Mouse (Mus musculus) heart, embryonic 14.5 days (tissue): ENCODE data around the gene Synm. TPM values are rescaled to one million over a fixed set of nuclear protein-coding genes. Genes with fewer than 3 reads are reported as not detected.

Experiments used
- ATAC-seq: fragments of 200-750 bp; cut with Nextera tagmentation; 2 replicates; pipeline ENCODE4 v1.8.0; 2017; ENCODE audit warnings: low read depth, moderate TSS enrichment; ENCODE audit not compliant: insufficient number of reproducible peaks, insufficient read depth, low FRiP score
- H3K27ac ChIP-seq, 2 experiments: fragments of 200-500 bp in 1 of 2; fragments of 300-500 bp in 1 of 2; sonication (generic) in 1 of 2; replicated peaks in 1 of 2; 2 replicates each; pipeline ENCODE4 v1.5.1; 2012 to 2014; ENCODE audit warnings: low read depth in 2 of 2, low read length in 2 of 2, control low read depth in 1 of 2, mild to moderate bottlenecking in 1 of 2, mixed read lengths in 1 of 2; ENCODE audit not compliant: control insufficient read depth in 1 of 2, insufficient read depth in 1 of 2
- H3K27me3 ChIP-seq: fragments of 300-500 bp; sonication (generic); 2 replicates; pipeline ENCODE4 v1.6.1; 2014; ENCODE audit warnings: mild to moderate bottlenecking, low read length, control low read depth; ENCODE audit not compliant: control insufficient read depth, insufficient read depth
- H3K36me3 ChIP-seq: fragments of 300-500 bp; sonication (generic); 2 replicates; pipeline ENCODE4 v1.6.1; 2014; ENCODE audit warnings: mild to moderate bottlenecking, control low read depth, low read length, mixed read lengths; ENCODE audit not compliant: control insufficient read depth, insufficient read depth
- H3K4me1 ChIP-seq, 2 experiments: fragments of 200-500 bp in 1 of 2; fragments of 300-500 bp in 1 of 2; sonication (generic) in 1 of 2; 2 replicates each; pipeline ENCODE4 v1.6.1; 2012 to 2014; ENCODE audit warnings: low read length in 2 of 2, control low read depth in 1 of 2, mixed read lengths in 1 of 2; ENCODE audit not compliant: control insufficient read depth in 2 of 2, insufficient read depth in 2 of 2
- H3K4me2 ChIP-seq: fragments of 300-500 bp; sonication (generic); 2 replicates; pipeline ENCODE4 v1.6.1; 2014; ENCODE audit warnings: mild to moderate bottlenecking, low read length
- H3K4me3 ChIP-seq, 2 experiments: fragments of 200-500 bp in 1 of 2; fragments of 300-500 bp in 1 of 2; sonication (generic) in 1 of 2; 2 replicates each; pipeline ENCODE4 v1.5.1; 2012 to 2014; ENCODE audit warnings: low read length in 2 of 2, mild to moderate bottlenecking in 2 of 2, control low read depth in 1 of 2, low read depth in 1 of 2, moderate library complexity in 1 of 2; ENCODE audit not compliant: control insufficient read depth in 1 of 2, insufficient read depth in 1 of 2
- H3K9ac ChIP-seq: fragments of 300-500 bp; sonication (generic); 2 replicates; pipeline ENCODE4 v1.6.1; 2014; ENCODE audit warnings: mild to moderate bottlenecking, low read length
- H3K9me3 ChIP-seq: fragments of 300-500 bp; sonication (generic); 2 replicates; pipeline ENCODE4 v1.6.1; 2016; ENCODE audit warnings: low read length, control low read depth; ENCODE audit not compliant: control insufficient read depth
- WGBS: fragments of 180-500 bp; shearing (Covaris S2); extraction: QIAGEN DNeasy Blood & Tissue Kit; methylation state at CpG from one replicate; pipeline ENCODE4 v1.1.7; 2014; 5-methylcytosine and 5-hydroxymethylcytosine counted together
- polyA plus RNA-seq: library from polyadenylated mRNA; unstranded; fragments of >200 nt; fragmentation: Nextera tagmentation; extraction: Ambion mirVana; gene quantifications from 2 replicates; pipeline ENCODE4 v1.2.1, GENCODE M21; 2014

The Synm gene
- polyA plus RNA-seq, 1 experiment from 2014 or later: 2.5 TPM

DNA sequence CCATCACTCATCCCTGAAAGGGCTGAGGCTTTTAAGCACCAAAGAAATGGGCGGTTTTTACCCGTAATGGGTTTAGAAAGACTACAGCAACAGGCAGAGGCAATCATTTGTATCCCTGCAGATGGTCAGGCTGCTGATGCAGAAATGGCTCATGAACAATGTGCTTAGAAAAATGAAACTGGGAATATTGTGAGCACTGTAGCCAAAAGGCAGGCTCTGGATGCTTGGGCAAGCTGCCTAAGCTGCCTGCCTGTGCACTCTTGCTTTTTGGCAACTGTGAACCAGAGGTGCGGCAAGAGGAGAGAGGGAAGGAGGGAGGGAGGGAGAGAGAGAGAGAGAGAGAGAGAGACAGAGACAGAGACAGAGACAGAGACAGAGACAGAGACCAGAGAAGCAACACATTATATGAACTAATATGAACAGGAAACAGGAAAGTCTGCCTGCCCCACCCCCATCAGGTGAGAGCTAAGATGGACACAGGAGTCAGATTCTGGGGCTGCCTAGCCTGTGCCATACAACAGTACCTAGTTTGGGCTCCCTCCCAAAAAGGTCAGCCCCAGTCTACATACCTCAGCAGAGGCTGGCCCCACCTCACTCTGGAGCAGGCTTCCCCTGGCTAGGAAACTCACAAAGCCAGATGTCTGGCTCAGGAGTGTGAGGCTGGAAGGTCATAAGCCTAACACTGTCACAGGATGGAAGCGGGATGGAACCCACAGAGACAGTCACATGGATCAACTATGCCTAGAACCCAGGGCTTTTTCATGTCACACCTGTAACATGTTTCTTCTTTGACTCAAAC, 9.9 kb downstream of the Synm start:
- Histone ChIP-seq H3K9me3 (no peaks in the 10 kb centered on the region), H3K36me3 (no peaks in the 10 kb centered on the region), H3K4me2 (no peak overlapping the region), H3K4me3 (no peak overlapping the region), H3K27me3 (no peaks in the 10 kb centered on the region), H3K4me1 (no peaks in the 10 kb centered on the region; a peak in 1 of 4 replicates), H3K9ac (no peak overlapping the region), H3K27ac (no peak overlapping the region)
- ATAC-seq: no peak
- WGBS: 79% methylated on average over 4 of the region's 4 CpGs

DNA sequence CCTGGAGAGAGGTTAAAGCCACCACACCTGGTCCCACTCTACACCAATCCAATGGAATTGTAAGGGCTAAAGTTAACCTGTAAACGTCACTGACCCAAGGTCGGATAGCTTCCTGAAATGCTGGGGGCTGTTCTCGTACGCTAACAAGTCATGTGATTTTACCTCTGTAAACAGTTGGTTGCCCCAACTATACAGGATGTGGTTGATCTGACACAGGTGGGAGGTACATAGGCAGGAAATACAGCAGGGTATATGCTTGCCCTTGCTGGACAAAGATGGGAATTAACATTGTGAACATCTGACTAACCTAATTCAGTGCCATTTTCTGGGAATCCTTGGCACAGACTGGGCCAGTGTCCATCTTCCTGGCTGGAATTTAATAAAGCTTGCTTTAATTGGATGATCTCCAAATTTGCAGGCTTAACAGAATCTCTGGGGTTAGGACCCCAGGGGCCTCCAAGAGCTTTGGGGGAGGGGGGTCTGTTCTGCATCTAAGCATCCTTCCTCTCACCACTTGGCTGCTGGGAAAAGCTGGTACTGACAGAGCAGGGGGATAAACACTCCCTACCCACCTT, 11.7 kb downstream of the Synm start:
- no peak overlapping the region for H3K4me2 ChIP-seq
- no peak for ATAC-seq
- H3K4me1 ChIP-seq: no peaks in the 10 kb centered on the region; a peak in 1 of 4 replicates
- H3K27me3 ChIP-seq: no peaks in the 10 kb centered on the region
- no peak overlapping the region for H3K27ac ChIP-seq
- no peak overlapping the region for H3K9ac ChIP-seq
- no peaks in the 10 kb centered on the region for H3K9me3 ChIP-seq
- no peak overlapping the region for H3K4me3 ChIP-seq
- WGBS: 84% methylated on average over 4 of the region's 4 CpGs
- H3K36me3 ChIP-seq: no peaks in the 10 kb centered on the region

DNA sequence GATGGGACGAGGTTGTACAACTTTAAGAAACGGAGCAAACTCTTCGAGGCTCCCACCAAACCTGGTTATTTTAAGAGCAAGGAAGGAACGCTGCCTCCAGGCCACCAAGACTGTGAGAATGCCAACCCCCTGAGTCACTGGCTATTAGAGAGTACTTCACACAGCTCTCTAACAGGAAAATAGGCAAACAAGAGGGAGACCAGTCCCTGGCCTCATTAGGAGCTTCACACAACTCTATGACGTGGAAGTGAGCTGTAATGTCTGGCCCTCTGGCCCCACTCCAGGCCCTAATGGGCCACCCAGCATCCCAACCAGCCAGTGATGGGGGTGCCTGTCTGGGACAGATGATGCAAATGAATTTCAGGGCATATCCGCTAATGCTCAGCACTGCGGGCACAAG, 17.8 kb downstream of the Synm start:
- H3K27ac ChIP-seq: peak overlapping the region; percentile 68 to 87
- no peaks in the 10 kb centered on the region for H3K9me3 ChIP-seq
- H3K4me1 ChIP-seq: peaks cover 21 to 24% of the 10 kb centered on the region in 2 experiments
- peak overlapping the region; percentile 1; the same call in 1 of the 2 replicates for H3K4me2 ChIP-seq
- H3K27me3 ChIP-seq: no peaks in the 10 kb centered on the region
- peak; percentile 63 for ATAC-seq
- no peak overlapping the region for H3K9ac ChIP-seq
- no peak overlapping the region for H3K4me3 ChIP-seq
- 29% methylated on average over 7 of the region's 7 CpGs for WGBS
- H3K36me3 ChIP-seq: no peaks in the 10 kb centered on the region

DNA sequence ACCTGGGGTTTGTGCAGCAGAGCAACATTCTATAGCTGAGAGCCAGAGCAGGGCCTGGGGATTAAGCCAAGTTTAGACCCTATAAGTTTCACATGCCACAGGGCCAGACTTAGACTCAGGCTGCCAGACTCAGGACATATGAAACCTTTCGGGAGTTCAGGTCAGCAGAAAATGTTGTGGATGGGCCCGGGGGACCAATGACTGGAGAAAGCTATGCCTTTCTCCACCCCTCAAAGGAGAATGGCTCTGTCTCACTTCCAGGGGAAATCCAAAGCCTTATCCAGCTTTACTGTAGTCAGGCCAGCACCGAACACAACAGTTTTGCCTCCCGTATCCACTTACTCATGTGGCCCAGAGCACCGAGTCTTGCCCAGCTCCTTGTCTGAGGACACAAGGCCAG, 18.7 kb downstream of the Synm start:
- H3K27me3 ChIP-seq: no peaks in the 10 kb centered on the region
- WGBS: 70% methylated on average over 5 of the region's 5 CpGs
- no peak for ATAC-seq
- peak overlapping the region; percentile 30; the same call in 1 of the 2 replicates for H3K9ac ChIP-seq
- H3K4me1 ChIP-seq: peaks cover 21 to 24% of the 10 kb centered on the region in 2 experiments
- H3K4me2 ChIP-seq: no peak overlapping the region
- H3K36me3 ChIP-seq: 0 out of 2 replicates have a peak, but pooled peaks cover 5% of the 10 kb centered on the region
- no peaks in the 10 kb centered on the region for H3K9me3 ChIP-seq
- H3K4me3 ChIP-seq: no peak overlapping the region
- H3K27ac ChIP-seq: peak overlapping the region; percentile 68 to 87

DNA sequence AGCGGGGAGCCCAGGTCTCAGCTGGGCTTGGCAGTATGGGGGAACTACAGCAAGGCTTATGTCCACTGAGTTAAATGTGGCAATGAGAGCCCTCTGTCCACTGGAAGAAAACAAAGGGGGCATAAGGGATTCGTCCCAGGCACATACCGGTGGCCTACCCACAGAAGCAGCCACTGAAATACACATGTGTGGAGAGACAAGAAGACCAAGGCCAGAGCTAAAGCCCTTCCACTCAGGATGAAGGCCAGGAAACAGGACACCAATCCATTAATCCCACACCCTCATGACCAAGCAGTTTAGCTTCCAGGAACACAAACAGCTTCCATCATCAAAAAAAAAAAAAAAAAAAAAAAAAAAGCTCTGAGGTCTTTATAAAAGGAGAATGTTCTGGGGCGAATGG, 19.2 kb downstream of the Synm start:
- WGBS: 80% methylated on average over 4 of the region's 4 CpGs
- ATAC-seq: no peak

DNA sequence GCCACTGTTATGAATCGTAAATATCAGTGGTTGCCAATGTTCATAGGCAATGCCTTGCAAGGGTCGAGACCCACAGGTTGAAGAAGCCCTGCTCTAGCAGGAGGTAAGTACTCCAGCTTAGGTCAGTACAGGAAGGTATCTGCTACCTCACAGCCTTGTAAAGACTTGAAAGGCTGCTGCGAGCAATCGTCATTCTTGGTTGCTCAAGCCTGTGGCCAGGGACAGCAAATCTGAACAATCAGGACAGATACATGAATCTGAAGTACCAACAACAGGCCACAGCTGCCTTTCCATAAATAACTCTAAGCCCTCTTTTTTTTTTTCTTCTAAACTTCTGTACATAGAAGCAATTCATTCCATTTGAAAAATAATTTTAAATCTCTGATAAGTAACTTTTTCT, 27.3 kb downstream of the Synm start:
- H3K4me1 ChIP-seq: peaks cover 28 to 33% of the 10 kb centered on the region in 2 experiments

More for the DNA sequence above, 19.2 kb downstream of the Synm start:
- Histone ChIP-seq H3K27ac (peak overlapping the region in 1 of 2 experiments; percentile 68; a peak in 1 of 4 replicates), H3K9me3 (no peaks in the 10 kb centered on the region), H3K4me3 (no peak overlapping the region), H3K4me2 (no peak overlapping the region), H3K4me1 (peaks cover 21 to 24% of the 10 kb centered on the region in 2 experiments), H3K36me3 (0 out of 2 replicates have a peak, but pooled peaks cover 5% of the 10 kb centered on the region), H3K9ac (no peak overlapping the region), H3K27me3 (no peaks in the 10 kb centered on the region)

DNA sequence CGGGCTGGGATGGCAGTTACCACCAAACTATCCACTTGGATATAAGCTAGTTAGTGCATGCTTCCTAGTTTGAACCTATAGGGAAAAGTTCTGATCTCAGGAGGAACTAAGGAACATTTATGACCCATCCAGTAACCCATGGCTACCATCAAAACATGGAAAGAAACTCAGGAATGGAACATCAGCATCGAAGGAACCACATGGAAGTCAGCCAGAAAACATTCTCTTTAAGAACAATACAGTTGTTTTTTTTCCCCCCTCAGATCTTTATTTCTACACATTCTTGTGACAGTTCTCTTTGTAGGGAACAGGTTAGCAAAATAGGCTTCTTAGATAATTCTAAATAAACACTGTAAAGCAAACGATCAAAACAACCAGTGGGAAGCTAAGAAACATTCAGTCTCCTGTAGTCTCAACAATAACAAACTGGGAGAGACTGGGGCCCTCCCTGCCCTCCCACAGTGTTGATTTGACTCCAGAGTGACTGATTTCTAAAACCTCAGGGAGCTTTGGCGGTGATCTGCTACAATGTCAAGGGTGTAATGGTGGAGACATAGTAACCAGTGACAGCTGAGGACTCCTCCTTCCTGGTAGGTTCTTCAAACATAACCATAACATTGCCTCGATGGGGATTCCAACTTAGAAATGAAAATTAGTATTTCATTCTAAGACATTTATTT, 29.0 kb downstream of the Synm start:
- Histone ChIP-seq H3K4me2 (no peak overlapping the region), H3K4me1 (peaks cover 28 to 33% of the 10 kb centered on the region in 2 experiments), H3K36me3 (peaks cover 27% of the 10 kb centered on the region), H3K27ac (no peak overlapping the region), H3K9ac (no peak overlapping the region), H3K4me3 (no peak overlapping the region), H3K9me3 (no peaks in the 10 kb centered on the region), H3K27me3 (no peaks in the 10 kb centered on the region)
- WGBS: 55% methylated on average over 5 of the region's 5 CpGs
- ATAC-seq: no peak

More for the DNA sequence above, 27.3 kb downstream of the Synm start:
- H3K9ac ChIP-seq: no peak overlapping the region
- no peak for ATAC-seq
- no peak overlapping the region for H3K4me3 ChIP-seq
- H3K4me2 ChIP-seq: 0 out of 2 replicates have a peak overlapping the region, but pooled peaks have one; percentile 24
- H3K36me3 ChIP-seq: peaks cover 18% of the 10 kb centered on the region; the same call in 1 of the 2 replicates
- 40% methylated on average over 4 of the region's 4 CpGs for WGBS
- H3K27ac ChIP-seq: peak overlapping the region in 1 of 2 experiments; percentile 37; a peak in 2 of 4 replicates
- H3K27me3 ChIP-seq: no peaks in the 10 kb centered on the region
- no peaks in the 10 kb centered on the region for H3K9me3 ChIP-seq
